Mouse (Mus musculus) CH12.LX (cell line): Measurements from ENCODE around the gene 1110002E22Rik. TPM values are rescaled to one million over a fixed set of nuclear protein-coding genes. Genes with fewer than 3 reads are reported as not detected.

Experiments
- DNase-seq: peaks from one replicate; pipeline ENCODE4 v3.0.0-alpha.2; 2013; ENCODE audit errors: extremely low read depth
- H3K27ac ChIP-seq: 2 replicates; pipeline ENCODE4 v1.5.1; 2012; ENCODE audit warnings: low read depth, mild to moderate bottlenecking, control low read depth, moderate library complexity; ENCODE audit not compliant: insufficient read depth
- H3K27me3 ChIP-seq: replicated peaks from 2 replicates; pipeline ENCODE3; 2012; ENCODE audit warnings: inconsistent platforms
- H3K36me3 ChIP-seq, 2 experiments: replicated peaks in 1 of 2; 2 replicates each; pipeline versions ENCODE3 to v1.6.1; 2012; ENCODE audit warnings: inconsistent platforms in 1 of 2, low read length in 1 of 2, mild to moderate bottlenecking in 1 of 2, mixed read lengths in 1 of 2, moderate library complexity in 1 of 2; ENCODE audit not compliant: control insufficient read depth in 1 of 2, insufficient read depth in 1 of 2
- H3K4me1 ChIP-seq, 2 experiments: 2 replicates each; pipeline ENCODE4 v1.6.1; 2012; ENCODE audit warnings: inconsistent platforms in 1 of 2, moderate library complexity in 1 of 2; ENCODE audit not compliant: insufficient read depth in 2 of 2, control insufficient read depth in 1 of 2
- H3K4me2 ChIP-seq: 2 replicates; pipeline ENCODE4 v1.6.1; 2012; ENCODE audit warnings: low read depth, mild to moderate bottlenecking, control low read depth; ENCODE audit not compliant: poor library complexity, insufficient read depth, severe bottlenecking
- H3K4me3 ChIP-seq, 3 experiments: fragments of 150-350 bp in 1 of 3; sonication (generic) in 1 of 3; replicated peaks in 1 of 3; 2 replicates each; pipeline versions ENCODE3 to v1.5.1; 2011 to 2012; ENCODE audit warnings: low read depth in 2 of 3, low read length in 2 of 3, mild to moderate bottlenecking in 2 of 3, moderate library complexity in 2 of 3, control low read depth in 1 of 3, improper control_type of control experiment in 1 of 3, inconsistent platforms in 1 of 3, mixed read lengths in 1 of 3; ENCODE audit not compliant: poor library complexity in 1 of 3
- H3K79me2 ChIP-seq: replicated peaks from 2 replicates; pipeline ENCODE4 v1.6.1; 2012; ENCODE audit warnings: mild to moderate bottlenecking, moderate library complexity; ENCODE audit not compliant: control insufficient read depth, poor library complexity, insufficient read depth, severe bottlenecking; ENCODE audit errors: extremely low read depth
- H3K9ac ChIP-seq: 2 replicates; pipeline ENCODE4 v1.6.1; 2012; ENCODE audit warnings: low read depth, mild to moderate bottlenecking, control low read depth, moderate library complexity; ENCODE audit not compliant: insufficient read depth
- H3K9me3 ChIP-seq: replicated peaks from 2 replicates; pipeline ENCODE3; 2012; ENCODE audit warnings: low read length, inconsistent platforms, mixed read lengths
- CHD1 ChIP-seq: IDR thresholded peaks from 2 replicates; pipeline ENCODE4 v1.6.1; 2012; ENCODE audit warnings: low read depth, low read length, improper control_type of control experiment, inconsistent platforms
- CHD2 ChIP-seq: IDR thresholded peaks from 2 replicates; pipeline ENCODE4 v1.6.1; 2011; ENCODE audit warnings: low read length, improper control_type of control experiment
- CTCF ChIP-seq, 2 experiments: IDR thresholded peaks in 1 of 2; conservative IDR thresholded peaks in 1 of 2; 2 replicates each; pipeline ENCODE4 v1.5.1; 2011 to 2012; ENCODE audit warnings: low read depth in 2 of 2, low read length in 2 of 2, improper control_type of control experiment in 1 of 2, inconsistent platforms in 1 of 2, mild to moderate bottlenecking in 1 of 2, moderate library complexity in 1 of 2
- E2F4 ChIP-seq: IDR thresholded peaks from 2 replicates; pipeline ENCODE4 v1.6.1; 2011; ENCODE audit warnings: low read depth, low read length, improper control_type of control experiment; ENCODE audit not compliant: insufficient replicate concordance
- ELF1 ChIP-seq: IDR thresholded peaks from 2 replicates; pipeline ENCODE4 v1.6.1; 2014; ENCODE audit warnings: low read depth, mild to moderate bottlenecking, inconsistent platforms, low read length, improper control_type of control experiment
- ETS1 ChIP-seq: conservative IDR thresholded peaks from 2 replicates; pipeline ENCODE4 v1.6.1; 2012; ENCODE audit warnings: low read depth, mild to moderate bottlenecking, inconsistent platforms, low read length, improper control_type of control experiment, moderate library complexity
- GABPA ChIP-seq: IDR thresholded peaks from 2 replicates; pipeline ENCODE4 v1.6.1; 2012; ENCODE audit warnings: low read depth, low read length, improper control_type of control experiment, inconsistent platforms; ENCODE audit not compliant: insufficient replicate concordance
- HCFC1 ChIP-seq: IDR thresholded peaks from 2 replicates; pipeline ENCODE4 v1.6.1; 2012; ENCODE audit warnings: low read depth, mild to moderate bottlenecking, inconsistent platforms, low read length, improper control_type of control experiment
- JUND ChIP-seq: conservative IDR thresholded peaks from 2 replicates; pipeline ENCODE4 v1.6.1; 2011; ENCODE audit warnings: low read depth, low read length, improper control_type of control experiment
- KAT2A ChIP-seq: IDR thresholded peaks from 2 replicates; pipeline ENCODE4 v1.6.1; 2012; ENCODE audit warnings: low read length, improper control_type of control experiment, inconsistent platforms; ENCODE audit not compliant: insufficient replicate concordance
- MAFK ChIP-seq: IDR thresholded peaks from 2 replicates; pipeline ENCODE4 v1.6.1; 2011; ENCODE audit warnings: low read length, improper control_type of control experiment; ENCODE audit not compliant: insufficient replicate concordance
- MXI1 ChIP-seq: IDR thresholded peaks from 2 replicates; pipeline ENCODE4 v1.6.1; 2011; ENCODE audit warnings: mild to moderate bottlenecking, low read depth, low read length, improper control_type of control experiment
- MYC ChIP-seq: IDR thresholded peaks from 2 replicates; pipeline ENCODE4 v1.6.1; 2011; ENCODE audit warnings: low read depth, mild to moderate bottlenecking, improper control_type of control experiment, low read length
- NRF1 ChIP-seq: IDR thresholded peaks from 2 replicates; pipeline ENCODE4 v1.6.1; 2014; ENCODE audit warnings: low read depth, mild to moderate bottlenecking, inconsistent platforms, low read length, improper control_type of control experiment, moderate library complexity
- PAX5 ChIP-seq: IDR thresholded peaks from 2 replicates; pipeline ENCODE4 v1.6.1; 2012; ENCODE audit warnings: low read length, inconsistent platforms, mixed read lengths
- RAD21 ChIP-seq: IDR thresholded peaks from 2 replicates; pipeline ENCODE4 v1.6.1; 2011; ENCODE audit warnings: low read depth, mild to moderate bottlenecking, low read length, improper control_type of control experiment, moderate library complexity
- SIN3A ChIP-seq: IDR thresholded peaks from 2 replicates; pipeline ENCODE4 v1.6.1; 2012; ENCODE audit warnings: low read length, improper control_type of control experiment, inconsistent platforms
- TBP ChIP-seq: conservative IDR thresholded peaks from 2 replicates; pipeline ENCODE4 v1.6.1; 2011; ENCODE audit warnings: low read depth, low read length, improper control_type of control experiment
- TCF12 ChIP-seq: IDR thresholded peaks from 2 replicates; pipeline ENCODE4 v1.6.1; 2014; ENCODE audit warnings: low read depth, mild to moderate bottlenecking, inconsistent platforms, low read length, improper control_type of control experiment
- UBTF ChIP-seq: IDR thresholded peaks from 2 replicates; pipeline ENCODE4 v1.6.1; 2012; ENCODE audit warnings: low read depth, mild to moderate bottlenecking, inconsistent platforms, low read length, improper control_type of control experiment, moderate library complexity
- USF2 ChIP-seq: conservative IDR thresholded peaks from 2 replicates; pipeline ENCODE4 v1.6.1; 2011; ENCODE audit warnings: low read depth, low read length, improper control_type of control experiment
- ZC3H11A ChIP-seq: IDR thresholded peaks from 2 replicates; pipeline ENCODE4 v1.6.1; 2012; ENCODE audit warnings: low read depth, mild to moderate bottlenecking, inconsistent platforms, low read length, improper control_type of control experiment
- ZKSCAN1 ChIP-seq: IDR thresholded peaks from 2 replicates; pipeline ENCODE4 v1.6.1; 2012; ENCODE audit warnings: low read depth, inconsistent platforms, low read length, improper control_type of control experiment, borderline replicate concordance
- ZMIZ1 ChIP-seq: IDR thresholded peaks from 2 replicates; pipeline ENCODE4 v1.6.1; 2012; ENCODE audit warnings: low read depth, mild to moderate bottlenecking, inconsistent platforms, low read length, improper control_type of control experiment
- ZNF384 ChIP-seq: IDR thresholded peaks from 2 replicates; pipeline ENCODE4 v1.6.1; 2012; ENCODE audit warnings: low read depth, low read length, improper control_type of control experiment, inconsistent platforms
- dilution Hi-C: fragments of 300-500 bp; cut with MboI; formaldehyde crosslinking; loops from 2 replicates; pipeline ENCODE4 v1.14.3; 2020; ENCODE audit warnings: low sequenced_read_pairs; ENCODE audit not compliant: extremely low pct_unique_long_range_greater_than_20kb, extremely low pct_ligation_motif_present
- in situ Hi-C: fragments of 300-500 bp; cut with MboI; formaldehyde crosslinking; loops from 3 replicates; pipeline ENCODE4 v1.14.3; 2019; ENCODE audit warnings: low sequenced_read_pairs, low pct_ligation_motif_present, low pct_unique_long_range_greater_than_20kb, mixed read lengths
- polyA plus RNA-seq: library from polyadenylated mRNA; unstranded; fragments of >175 nt; gene quantifications from 2 replicates; pipeline ENCODE4 v1.2.1, GENCODE M21; 2012; ENCODE audit warnings: low read depth; ENCODE audit not compliant: insufficient read length
- total RNA-seq, 2 experiments: library from RNA; depleted of rRNA; stranded (reverse); fragments of 300-350 nt in 1 of 2; fragments of >200 nt in 1 of 2; gene quantifications; 2 replicates each; pipeline ENCODE4 v1.2.3; 2012 to 2014

The 1110002E22Rik gene
- total and polyA plus RNA-seq, 3 experiments = 0.66 to 2.3 (median 2.0) TPM

- H3K79me2 ChIP-seq = no peaks in the 10 kb centered on the region
- TF ChIP-seq RAD21 = no peak
- TF ChIP-seq MXI1 = 0 out of 2 replicates have a peak, but pooled peaks have one; percentile 11
- peak; percentile 27; the same call in 1 of the 2 replicates for TF ChIP-seq ELF1
- TF ChIP-seq GABPA = no peak
- TF ChIP-seq, all 38 proteins: peak for 2
- Histone ChIP-seq H3K4me2 (0 out of 2 replicates have a peak overlapping the region, but pooled peaks have one; percentile 3), H3K9ac (no peak overlapping the region), H3K27me3 (no peaks in the 10 kb centered on the region), H3K4me3 (no peak overlapping the region), H3K36me3 (peaks cover 0 to 2% of the 10 kb centered on the region in 2 experiments), H3K4me1 (peaks cover 3 to 17% of the 10 kb centered on the region in 2 experiments), H3K9me3 (no peaks in the 10 kb centered on the region), H3K27ac (no peak overlapping the region)
- in situ Hi-C loops (no loop called here), dilution Hi-C loops (no loop called here)
- no peak for DNase-seq
These were observed 53.5 kb downstream of the 1110002E22Rik start for GRCm38 (mm10) chr3:138118392-138118791.

- dilution Hi-C loops = no loop called here
- no peak overlapping the region for H3K27ac ChIP-seq
These were observed 54.0 kb downstream of the 1110002E22Rik start for GRCm38 (mm10) chr3:138118831-138119230.

GRCm38 (mm10) chr3:138119444-138120105 lies 54.7 kb downstream of the 1110002E22Rik start:
- TF ChIP-seq E2F4 = no peak
- TF ChIP-seq SIN3A = no peak
- TF ChIP-seq HCFC1 = no peak
- no peak for TF ChIP-seq ETS1
- TF ChIP-seq ZC3H11A = no peak
- TF ChIP-seq PAX5 = no peak
- no peak for TF ChIP-seq TBP
- TF ChIP-seq MAFK = no peak
- TF ChIP-seq ZKSCAN1 = no peak
- TF ChIP-seq ZNF384 = no peak
- TF ChIP-seq KAT2A = no peak
- no peak for TF ChIP-seq MYC
- TF ChIP-seq CHD2 = no peak
- Histone ChIP-seq H3K4me2 (no peak overlapping the region), H3K9me3 (no peaks in the 10 kb centered on the region), H3K4me1 (peaks cover 7 to 17% of the 10 kb centered on the region in 2 experiments), H3K27ac (no peak overlapping the region), H3K4me3 (no peak overlapping the region), H3K9ac (no peak overlapping the region), H3K79me2 (no peaks in the 10 kb centered on the region), H3K27me3 (no peaks in the 10 kb centered on the region), H3K36me3 (no peaks in the 10 kb centered on the region)
- dilution Hi-C loops (no loop called here), in situ Hi-C loops (no loop called here)
- no peak for DNase-seq

More at GRCm38 (mm10) chr3:138118831-138119230, 54.0 kb downstream of the 1110002E22Rik start:
- H3K4me3 ChIP-seq = no peak overlapping the region
- in situ Hi-C loops = no loop called here
- H3K79me2 ChIP-seq = no peaks in the 10 kb centered on the region
- H3K9me3 ChIP-seq = no peaks in the 10 kb centered on the region
- TF ChIP-seq ELF1 = no peak
- no peak for TF ChIP-seq USF2
- no peak for TF ChIP-seq NRF1
- TF ChIP-seq CTCF (conservative IDR thresholded peaks at IDR 0.05 in 1 of 2, IDR thresholded peaks at IDR 0.05 in 1 of 2; ENCODE audit: low read depth in 2 of 2, low read length in 2 of 2) = no peak
- TF ChIP-seq ETS1 = no peak
- TF ChIP-seq TCF12 = no peak
- no peak for TF ChIP-seq RAD21
- no peak for TF ChIP-seq SIN3A
- no peak for TF ChIP-seq PAX5
- no peak for TF ChIP-seq ZMIZ1
- TF ChIP-seq CHD1 = no peak
- no peak for TF ChIP-seq ZKSCAN1
- TF ChIP-seq GABPA = no peak
- no peak for TF ChIP-seq MAFK
- TF ChIP-seq KAT2A = no peak
- no peak for TF ChIP-seq JUND
- TF ChIP-seq MXI1 = no peak
- no peak for TF ChIP-seq UBTF
- DNase-seq = no peak
- H3K36me3 ChIP-seq = peaks cover 0 to 2% of the 10 kb centered on the region in 2 experiments
- H3K4me2 ChIP-seq = 0 out of 2 replicates have a peak overlapping the region, but pooled peaks have one; percentile 3
- peaks cover 3 to 17% of the 10 kb centered on the region in 2 experiments for H3K4me1 ChIP-seq
- no peaks in the 10 kb centered on the region for H3K27me3 ChIP-seq
- no peak overlapping the region for H3K9ac ChIP-seq
